Mouse (Mus musculus) liver, adult 2 months (tissue): ENCODE results near the gene Fam71f2.
A peak's percentile ranks its signal among the peaks of the same experiment; 100 is the strongest.

ENCODE experiments used
- CTCF ChIP-seq: fragments of 200-500 bp; IDR thresholded peaks from 2 replicates; pipeline ENCODE4 v1.5.1; 2011; ENCODE audit warnings: low read depth, low read length, control low read depth
- POLR2A ChIP-seq: fragments of 200-500 bp; IDR thresholded peaks from 2 replicates; pipeline ENCODE4 v1.6.1; 2011; ENCODE audit warnings: low read length, control low read depth; ENCODE audit not compliant: insufficient read depth; ENCODE audit errors: extremely low read depth

DNA sequence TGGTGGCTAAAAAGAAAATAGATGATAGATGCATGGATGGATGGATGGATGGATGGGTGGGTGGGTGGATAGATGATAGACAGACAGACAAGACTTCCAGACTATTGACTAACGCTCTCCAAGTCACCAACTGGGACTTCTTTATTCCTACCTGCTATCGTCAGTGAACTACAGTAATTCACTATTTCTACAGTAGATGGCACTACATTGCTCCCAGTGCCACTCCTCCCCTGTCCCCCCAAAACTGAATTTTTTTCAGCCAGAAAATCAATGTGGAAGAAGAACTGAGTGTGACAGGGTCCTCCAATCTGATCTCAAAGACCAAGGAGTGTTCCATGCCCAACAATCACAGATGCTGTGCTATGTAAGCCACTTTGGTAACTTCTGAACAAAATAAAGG is 37.7 kb upstream of the Fam71f2 start:
- TF ChIP-seq CTCF (peak; percentile 18; the same call in 1 of the 2 replicates), POLR2A (no peak)
